27 mouse cellular contexts compared by ENCODE assay signal in genomic region chr3:93373416-93373815, GRCm38 (mm10). TPM values are rescaled to one million over a fixed set of nuclear protein-coding genes. Genes with fewer than 3 reads are reported as not detected.
A peak's percentile ranks its signal among the peaks of the same experiment; 100 is the strongest.
DNase-seq lines count a peak whose midpoint lies in the region.
"Had no signal": no experiment of that assay in that cellular context is flagged by ENCODE, and none has a peak within 500 bp of the region (broad histone marks: within the 10 kb centered on the region; RNA-seq: fewer than 3 reads in every experiment).

No protein-coding gene starts in this region.

- peak; percentile 7 to 25 for DNase-seq in frontal cortex, adult 2 months (ENCODE audit: extremely low spot score in 1 of 2, low spot score in 1 of 2)
- no peak for DNase-seq in frontal cortex, postnatal 25 days (ENCODE audit: low spot score in 2 of 2)
- peak; percentile 5 to 32 for DNase-seq in right cerebral cortex, adult 2 months (ENCODE audit: low spot score in 2 of 2)
- no peak for DNase-seq in right cerebral cortex, postnatal 36 days (ENCODE audit: low spot score in 2 of 2)
- peak; percentile 5 for DNase-seq in telencephalon, adult 2 months (ENCODE audit: low read depth, low spot score)
- DNase-seq in left cerebral cortex, postnatal 36 days (ENCODE audit: low spot score in 2 of 2), result no peak
- DNase-seq: adrenal gland, adult 2 months; adrenal gland, postnatal 10 days; adrenal gland, postnatal 25 days; cerebellum, adult 11-12 months; cerebellum, adult 2 months; cerebellum, adult 9-10 months; cerebellum, postnatal 10 days; cerebellum, postnatal 36 days; embryo, embryonic 11 days had no signal

- intact Hi-C loops in left cerebral cortex, postnatal 36 days (cut with DNase I), result no loop called here

RNA-seq across cellular contexts. Expression of gene Rptn, which starts 20.1 kb away (rescaled TPM):
- polyA plus RNA-seq in frontal cortex, adult 2 months (2012; rRNA removed), result not detected in 2 replicates
- not detected for total RNA-seq in left cerebral cortex, postnatal 36 days (2021)
- total RNA-seq: adrenal gland, adult 2 months; adrenal gland, postnatal 10 days; adrenal gland, postnatal 25 days; adrenal gland, postnatal 4 days; common myeloid progenitor, adult 5-6 weeks; ES-E14; MEL had no signal
- polyA plus RNA-seq: adrenal gland, adult 2 months; C2C12; cerebellum, adult 2 months; embryonic facial prominence, embryonic 11.5 days; embryonic facial prominence, embryonic 13.5 days; forebrain, embryonic 10.5 days; forebrain, embryonic 12.5 days; forebrain, embryonic 14.5 days; forebrain, embryonic 16.5 days had no signal

RNA-seq across cellular contexts. Expression of gene Hrnr, which starts 53.9 kb away (rescaled TPM):
- not detected in 2 replicates for polyA plus RNA-seq in frontal cortex, adult 2 months (2012; rRNA removed)
- total RNA-seq in left cerebral cortex, postnatal 36 days (2021), result not detected
- total RNA-seq: adrenal gland, adult 2 months; adrenal gland, postnatal 10 days; adrenal gland, postnatal 4 days; common myeloid progenitor, adult 5-6 weeks; ES-E14; MEL had no signal
- polyA plus RNA-seq: adrenal gland, adult 2 months; C2C12; cerebellum, adult 2 months; embryonic facial prominence, embryonic 11.5 days; erythroblast, embryonic 14.5 days; forebrain, embryonic 10.5 days; forebrain, embryonic 12.5 days; forebrain, embryonic 14.5 days; forebrain, embryonic 16.5 days had no signal

Comparison
In these comparisons a context has a peak if more than half of its experiments do, and no peak if none do; other contexts are left out.
1. DNase-seq: peak in frontal cortex, adult 2 months (2 of 2), right cerebral cortex, adult 2 months (2 of 2) and telencephalon, adult 2 months (single experiment); none in frontal cortex, postnatal 25 days (0 of 2), right cerebral cortex, postnatal 36 days (0 of 2) and left cerebral cortex, postnatal 36 days (0 of 2).